Mouse (Mus musculus): Measurements from ENCODE around the gene Defb9. TPM values are rescaled to one million over a fixed set of nuclear protein-coding genes. Genes with fewer than 3 reads are reported as not detected.
"Not testable (repeated sequence)": the region's sequence is repeated elsewhere in the genome, so short reads cannot be mapped to it uniquely, and the experiment has no call there.

Gene Defb9
- not detected for total RNA-seq (2021)
- long read RNA-seq, experiment 1 = 0 reads
- long read RNA-seq, experiment 2 = 0 reads

- not testable (repeated sequence) for DNase-seq (ENCODE audit: low spot score in 2 of 2)
These were observed at the start of gene Defb9 for GRCm38 (mm10) chr8:21885321-21885720. Defb9 (minus strand) TSS chr8:21885421.

GRCm38 (mm10) chr8:21932610-21933009 is 47.4 kb upstream of the Defb9 start, which contains the start of gene Defb15:
Defb15 (minus strand) TSS chr8:21932710.
- no peak for DNase-seq (ENCODE audit: low spot score in 2 of 2)

GRCm38 (mm10) chr8:21930754-21931153 is 45.5 kb upstream of the Defb9 start:
- DNase-seq (ENCODE audit: low spot score in 2 of 2) = not testable (repeated sequence)

GRCm38 (mm10) chr8:21915625-21916024 is 30.4 kb upstream of the Defb9 start:
- DNase-seq (ENCODE audit: low spot score in 2 of 2) = no peak

- no peak for DNase-seq (ENCODE audit: low spot score in 2 of 2)
These were observed 27.3 kb upstream of the Defb9 start for GRCm38 (mm10) chr8:21912554-21912953.

GRCm38 (mm10) chr8:21911931-21912330 is 26.7 kb upstream of the Defb9 start:
- DNase-seq (ENCODE audit: low spot score in 2 of 2) = no peak

- DNase-seq (ENCODE audit: low spot score in 2 of 2) = not testable (repeated sequence)
These were observed 21.1 kb upstream of the Defb9 start, which contains the start of gene Defb11 for GRCm38 (mm10) chr8:21906290-21906689. Defb11 (minus strand) TSS chr8:21906412.

GRCm38 (mm10) chr8:21858586-21858985 is 26.6 kb downstream of the Defb9 start, which contains the start of gene Defb10:
Defb10 (plus strand) TSS chr8:21858901.
- DNase-seq (ENCODE audit: low spot score in 2 of 2) = not testable (repeated sequence)

Other genes with a start within 250 kb of the Defb9 start
- not detected for gene Defa17, start 229.6 kb downstream of the Defb9 start, total RNA-seq (2021)
- not detected for gene Defa34, start 219.6 kb downstream of the Defb9 start, total RNA-seq (2021)
- not detected for gene AY761184, start 181.8 kb downstream of the Defb9 start, total RNA-seq (2021)
- not detected for gene Defa24, start 150.9 kb downstream of the Defb9 start, total RNA-seq (2021)
- not detected for gene Defb50, start 61.9 kb downstream of the Defb9 start, total RNA-seq (2021)
- gene Defb2, start 45.5 kb downstream of the Defb9 start, total RNA-seq (2021) = not detected
- gene Defb10, start 26.5 kb downstream of the Defb9 start, total RNA-seq (2021) = not detected
- gene Defb11, start 21.0 kb upstream of the Defb9 start, total RNA-seq (2021) = not detected
- gene Defb15, start 47.3 kb upstream of the Defb9 start, total RNA-seq (2021) = not detected
- gene Defb35, start 52.9 kb upstream of the Defb9 start, total RNA-seq (2021) = not detected
- gene Defb13, start 61.3 kb upstream of the Defb9 start, total RNA-seq (2021) = not detected
- gene Fam90a1a, start 73.3 kb upstream of the Defb9 start, total RNA-seq (2021) = not detected
- gene Ccdc70, start 84.4 kb upstream of the Defb9 start, total RNA-seq (2021) = not detected
- under 1 TPM; 0.12 to 0.18 TPM for gene Atp7b, start 174.9 kb upstream of the Defb9 start, total RNA-seq (2021)
- gene Alg11, start 175.3 kb upstream of the Defb9 start, total RNA-seq (2021) = 10 to 100 TPM; 12.0 to 14.3 TPM
- not detected for gene Nek5, start 239.6 kb upstream of the Defb9 start, total RNA-seq (2021)

Measured in gastrocnemius, postnatal 4 days (tissue).